In the genomic region with DNA sequence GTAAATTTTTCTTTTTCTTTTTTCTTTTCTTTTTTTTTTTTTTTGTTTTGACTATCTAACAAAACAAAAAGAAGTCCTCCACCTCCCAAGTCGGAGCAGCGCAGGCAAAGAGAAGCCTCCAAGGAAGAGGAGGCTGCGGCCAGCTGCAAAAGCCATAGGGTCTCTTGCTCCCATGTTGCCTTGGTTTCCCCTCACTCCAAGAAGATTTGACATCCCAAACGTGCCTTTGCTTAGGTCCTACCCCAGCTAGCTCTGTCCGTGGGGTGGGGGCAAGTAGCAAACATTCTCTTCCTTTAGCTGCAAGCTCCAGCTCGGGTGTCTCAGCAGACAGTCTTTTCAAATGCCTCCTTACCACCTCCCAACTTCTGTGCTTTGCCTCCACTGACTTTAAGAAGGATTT, we compare ENCODE assay signal across 22 mouse cellular contexts. TPM values are rescaled to one million over a fixed set of nuclear protein-coding genes. Genes with fewer than 3 reads are reported as not detected.
DNase-seq lines count a peak whose midpoint lies in the region; ATAC-seq lines count a peak whose summit lies in the region.
"Had no signal": no experiment of that assay in that cellular context is flagged by ENCODE, and none has a peak within 500 bp of the region (broad histone marks: within the 10 kb centered on the region; RNA-seq: fewer than 3 reads in every experiment).

No protein-coding gene starts in this region.

- peaks cover 79% of the 10 kb centered on the region for H3K4me1 ChIP-seq in kidney, embryonic 16.5 days (ENCODE audit: insufficient read depth, low read length)
- H3K4me1 ChIP-seq in embryonic facial prominence, embryonic 10.5 days: peaks cover 14% of the 10 kb centered on the region; the same call in 1 of the 2 replicates
- no peaks in the 10 kb centered on the region; the same call in 1 of the 2 replicates for H3K4me1 ChIP-seq in hindbrain, embryonic 16.5 days (ENCODE audit: control insufficient read depth, insufficient read depth, low read depth, low read length)
- peaks cover 88% of the 10 kb centered on the region for H3K4me1 ChIP-seq in neural tube, embryonic 12.5 days

- peaks cover 2% of the 10 kb centered on the region; the same call in 1 of the 2 replicates for H3K36me3 ChIP-seq in kidney, embryonic 16.5 days (ENCODE audit: insufficient read depth, low read length)
- no peaks in the 10 kb centered on the region for H3K36me3 ChIP-seq in embryonic facial prominence, embryonic 10.5 days (replicated peaks)
- no peaks in the 10 kb centered on the region for H3K36me3 ChIP-seq in hindbrain, embryonic 16.5 days (ENCODE audit: control insufficient read depth, insufficient read depth, low read length)
- peaks cover 18% of the 10 kb centered on the region for H3K36me3 ChIP-seq in neural tube, embryonic 12.5 days
- H3K36me3 ChIP-seq: embryonic facial prominence, embryonic 15.5 days; G1E; lung, embryonic 15.5 days had no signal

- no peaks in the 10 kb centered on the region for H3K9me3 ChIP-seq in kidney, embryonic 16.5 days (ENCODE audit: low read length)
- no peaks in the 10 kb centered on the region for H3K9me3 ChIP-seq in embryonic facial prominence, embryonic 10.5 days
- no peaks in the 10 kb centered on the region for H3K9me3 ChIP-seq in hindbrain, embryonic 16.5 days (ENCODE audit: control insufficient read depth, low read length)
- H3K9me3 ChIP-seq in neural tube, embryonic 12.5 days: no peaks in the 10 kb centered on the region
- H3K9me3 ChIP-seq: embryonic facial prominence, embryonic 15.5 days; G1E; lung, embryonic 15.5 days had no signal

- WGBS in kidney, embryonic 16.5 days: 16% methylated on average over 6 of the region's 6 CpGs
- WGBS in embryonic facial prominence, embryonic 10.5 days: 2% methylated on average over 6 of the region's 6 CpGs
- WGBS in hindbrain, embryonic 16.5 days: 3% methylated on average over 6 of the region's 6 CpGs
- under 1% methylated on average over 6 of the region's 6 CpGs for WGBS in neural tube, embryonic 12.5 days

- H3K4me2 ChIP-seq in kidney, embryonic 16.5 days (replicated peaks; ENCODE audit: low read depth, low read length): peak overlapping the region; percentile 76
- peak overlapping the region; percentile 67 for H3K4me2 ChIP-seq in hindbrain, embryonic 16.5 days (ENCODE audit: low read length)
- H3K4me2 ChIP-seq in neural tube, embryonic 12.5 days (replicated peaks): peak overlapping the region; percentile 96
- H3K4me2 ChIP-seq: embryonic facial prominence, embryonic 15.5 days; lung, embryonic 15.5 days had no signal

- peak overlapping the region; percentile 67 for H3K9ac ChIP-seq in kidney, embryonic 16.5 days (replicated peaks; ENCODE audit: low read length)
- H3K9ac ChIP-seq in hindbrain, embryonic 16.5 days (ENCODE audit: low read depth, low read length): peak overlapping the region; percentile 63; the same call in 1 of the 2 replicates
- peak overlapping the region; percentile 92 for H3K9ac ChIP-seq in neural tube, embryonic 12.5 days
- H3K9ac ChIP-seq: embryonic facial prominence, embryonic 15.5 days; forebrain, postnatal 0 days; lung, embryonic 15.5 days had no signal

- H3K4me3 ChIP-seq in kidney, embryonic 16.5 days (ENCODE audit: low read length): peak overlapping the region; percentile 49
- no peak overlapping the region for H3K4me3 ChIP-seq in embryonic facial prominence, embryonic 10.5 days
- H3K4me3 ChIP-seq in hindbrain, embryonic 16.5 days (ENCODE audit: low read length): peak overlapping the region; percentile 42
- peak overlapping the region; percentile 47 for H3K4me3 ChIP-seq in neural tube, embryonic 12.5 days
- H3K4me3 ChIP-seq: lung, embryonic 15.5 days had no signal

- peak overlapping the region; percentile 62 for H3K27ac ChIP-seq in kidney, embryonic 16.5 days (ENCODE audit: low read length)
- no peak overlapping the region for H3K27ac ChIP-seq in embryonic facial prominence, embryonic 10.5 days (replicated peaks)
- H3K27ac ChIP-seq in hindbrain, embryonic 16.5 days (ENCODE audit: low read depth, low read length): peak overlapping the region; percentile 83
- H3K27ac ChIP-seq in neural tube, embryonic 12.5 days: peak overlapping the region; percentile 99
- H3K27ac ChIP-seq: embryonic facial prominence, embryonic 15.5 days; lung, embryonic 15.5 days had no signal

- no peak for ATAC-seq in kidney, embryonic 16.5 days (ENCODE audit: low FRiP score, low TSS enrichment)
- no peak for ATAC-seq in hindbrain, embryonic 16.5 days
- no peak for ATAC-seq in neural tube, embryonic 12.5 days (ENCODE audit: low FRiP score, low read depth)
- no peak for ATAC-seq in megakaryocyte-erythroid progenitor cell, adult 5-6 weeks (replicated peaks; ENCODE audit: low FRiP score, low TSS enrichment, poor library complexity, severe bottlenecking)
- ATAC-seq: forebrain, postnatal 0 days had no signal

- peaks cover 12% of the 10 kb centered on the region for H3K27me3 ChIP-seq in kidney, embryonic 16.5 days (ENCODE audit: insufficient read depth, low read length)
- H3K27me3 ChIP-seq in embryonic facial prominence, embryonic 10.5 days (replicated peaks; ENCODE audit: low read depth, poor library complexity, severe bottlenecking): peaks cover 100% of the 10 kb centered on the region
- H3K27me3 ChIP-seq in hindbrain, embryonic 16.5 days (replicated peaks; ENCODE audit: control insufficient read depth, insufficient read depth, low read length): peaks cover 31% of the 10 kb centered on the region
- H3K27me3 ChIP-seq in neural tube, embryonic 12.5 days (replicated peaks): no peaks in the 10 kb centered on the region

- no peak for DNase-seq in kidney, postnatal 10 days
- DNase-seq in embryonic facial prominence, embryonic 10.5 days (ENCODE audit: low spot score): peak; percentile 53
- no peak for DNase-seq in urinary bladder, postnatal 4 days (ENCODE audit: low spot score in 2 of 2)
- no peak for DNase-seq in frontal cortex, adult 2 months (ENCODE audit: extremely low spot score in 1 of 2, low spot score in 1 of 2)
- DNase-seq: adrenal gland, postnatal 14 days; forebrain, postnatal 0 days; gastrocnemius, postnatal 14 days; heart, postnatal 4 days; spleen, adult 18-20 months had no signal

RNA-seq across cellular contexts. Expression of gene Gm28230, which starts 7.2 kb away (rescaled TPM):
- polyA plus RNA-seq in kidney, embryonic 16.5 days (2015; fragmentation: Nextera tagmentation; extraction: Ambion mirVana): 1.3 and 2.1 TPM in 2 replicates
- not detected in 2 replicates for polyA plus RNA-seq in embryonic facial prominence, embryonic 10.5 days (2016; fragmentation: Nextera tagmentation; extraction: Ambion mirVana)
- polyA plus RNA-seq in hindbrain, embryonic 16.5 days (2015; fragmentation: Nextera tagmentation; extraction: Ambion mirVana): 0.45 and 0.72 TPM in 2 replicates
- polyA plus RNA-seq in neural tube, embryonic 12.5 days (2016; fragmentation: Nextera tagmentation; extraction: Ambion mirVana): 6.9 and 9.1 TPM in 2 replicates
- 0.04 TPM in 1 of 2 replicates, not detected in the other for polyA plus RNA-seq in frontal cortex, adult 2 months (2012; rRNA removed)
- total RNA-seq in megakaryocyte-erythroid progenitor cell, adult 5-6 weeks (2014; fragmentation: Nextera tagmentation): not detected in 2 replicates
- not detected in 2 replicates for total RNA-seq in megakaryocyte-erythroid progenitor cell, adult 5-6 weeks (2017)
- total RNA-seq: forebrain, postnatal 0 days; heart, postnatal 4 days; left cerebral cortex, adult 18-20 months; liver, adult 2 months; megakaryocyte, adult 5-6 weeks had no signal
- polyA plus RNA-seq: C2C12; forebrain, postnatal 0 days; liver, adult 2 months had no signal

RNA-seq across cellular contexts. Expression of gene Hoxd4, which starts 22.0 kb away (rescaled TPM):
- polyA plus RNA-seq in kidney, embryonic 16.5 days (2015; fragmentation: Nextera tagmentation; extraction: Ambion mirVana): 4.5 and 4.9 TPM in 2 replicates
- not detected in 2 replicates for polyA plus RNA-seq in embryonic facial prominence, embryonic 10.5 days (2016; fragmentation: Nextera tagmentation; extraction: Ambion mirVana)
- 2.2 and 2.3 TPM in 2 replicates for polyA plus RNA-seq in hindbrain, embryonic 16.5 days (2015; fragmentation: Nextera tagmentation; extraction: Ambion mirVana)
- 14.2 and 16.0 TPM in 2 replicates for polyA plus RNA-seq in neural tube, embryonic 12.5 days (2016; fragmentation: Nextera tagmentation; extraction: Ambion mirVana)
- polyA plus RNA-seq in frontal cortex, adult 2 months (2012; rRNA removed): not detected in 2 replicates
- total RNA-seq in megakaryocyte-erythroid progenitor cell, adult 5-6 weeks (2014; fragmentation: Nextera tagmentation): not detected in 2 replicates
- total RNA-seq in megakaryocyte-erythroid progenitor cell, adult 5-6 weeks (2017): not detected in 2 replicates
- total RNA-seq: forebrain, postnatal 0 days; left cerebral cortex, adult 18-20 months; megakaryocyte, adult 5-6 weeks had no signal
- polyA plus RNA-seq: C2C12; forebrain, postnatal 0 days; heart, embryonic 11.5 days had no signal

RNA-seq across cellular contexts. Expression of gene Hoxd3, which starts 22.0 kb away (rescaled TPM):
- 14.6 and 15.4 TPM in 2 replicates for polyA plus RNA-seq in kidney, embryonic 16.5 days (2015; fragmentation: Nextera tagmentation; extraction: Ambion mirVana)
- polyA plus RNA-seq in embryonic facial prominence, embryonic 10.5 days (2016; fragmentation: Nextera tagmentation; extraction: Ambion mirVana): 1.7 and 6.9 TPM in 2 replicates
- 43.8 and 48.0 TPM in 2 replicates for polyA plus RNA-seq in hindbrain, embryonic 16.5 days (2015; fragmentation: Nextera tagmentation; extraction: Ambion mirVana)
- 55.9 and 68.9 TPM in 2 replicates for polyA plus RNA-seq in neural tube, embryonic 12.5 days (2016; fragmentation: Nextera tagmentation; extraction: Ambion mirVana)
- not detected in 2 replicates for polyA plus RNA-seq in frontal cortex, adult 2 months (2012; rRNA removed)
- not detected in 2 replicates for total RNA-seq in megakaryocyte-erythroid progenitor cell, adult 5-6 weeks (2014; fragmentation: Nextera tagmentation)
- total RNA-seq in megakaryocyte-erythroid progenitor cell, adult 5-6 weeks (2017): not detected in 2 replicates
- total RNA-seq: forebrain, postnatal 0 days; gastrocnemius, postnatal 14 days; left cerebral cortex, adult 18-20 months; liver, adult 2 months had no signal
- polyA plus RNA-seq: C2C12; forebrain, postnatal 0 days; liver, adult 2 months had no signal

RNA-seq across cellular contexts. Expression of gene Hoxd1, which starts 29.0 kb away (rescaled TPM):
- polyA plus RNA-seq in kidney, embryonic 16.5 days (2015; fragmentation: Nextera tagmentation; extraction: Ambion mirVana): 0.99 and 1.00 TPM in 2 replicates
- 0.20 and 0.39 TPM in 2 replicates for polyA plus RNA-seq in embryonic facial prominence, embryonic 10.5 days (2016; fragmentation: Nextera tagmentation; extraction: Ambion mirVana)
- 1.1 and 1.3 TPM in 2 replicates for polyA plus RNA-seq in hindbrain, embryonic 16.5 days (2015; fragmentation: Nextera tagmentation; extraction: Ambion mirVana)
- 6.8 and 7.8 TPM in 2 replicates for polyA plus RNA-seq in neural tube, embryonic 12.5 days (2016; fragmentation: Nextera tagmentation; extraction: Ambion mirVana)
- polyA plus RNA-seq in frontal cortex, adult 2 months (2012; rRNA removed): 0.08 and 0.13 TPM in 2 replicates
- not detected in 2 replicates for total RNA-seq in megakaryocyte-erythroid progenitor cell, adult 5-6 weeks (2014; fragmentation: Nextera tagmentation)
- not detected in 2 replicates for total RNA-seq in megakaryocyte-erythroid progenitor cell, adult 5-6 weeks (2017)
- total RNA-seq: adrenal gland, postnatal 14 days; forebrain, postnatal 0 days; gastrocnemius, postnatal 14 days; heart, postnatal 4 days; left cerebral cortex, adult 18-20 months; liver, adult 2 months; megakaryocyte, adult 5-6 weeks had no signal
- polyA plus RNA-seq: C2C12; forebrain, postnatal 0 days; G1E; heart, embryonic 11.5 days; liver, adult 2 months; lung, embryonic 15.5 days; testis, adult 2 months had no signal

RNA-seq across cellular contexts. Expression of gene Hoxd8, which starts 29.4 kb away (rescaled TPM):
- polyA plus RNA-seq in kidney, embryonic 16.5 days (2015; fragmentation: Nextera tagmentation; extraction: Ambion mirVana): 41.0 and 45.6 TPM in 2 replicates
- not detected in 2 replicates for polyA plus RNA-seq in embryonic facial prominence, embryonic 10.5 days (2016; fragmentation: Nextera tagmentation; extraction: Ambion mirVana)
- polyA plus RNA-seq in hindbrain, embryonic 16.5 days (2015; fragmentation: Nextera tagmentation; extraction: Ambion mirVana): 0.66 and 1.1 TPM in 2 replicates
- 20.8 and 21.4 TPM in 2 replicates for polyA plus RNA-seq in neural tube, embryonic 12.5 days (2016; fragmentation: Nextera tagmentation; extraction: Ambion mirVana)
- 0.04 and 0.06 TPM in 2 replicates for polyA plus RNA-seq in frontal cortex, adult 2 months (2012; rRNA removed)
- not detected in 2 replicates for total RNA-seq in megakaryocyte-erythroid progenitor cell, adult 5-6 weeks (2014; fragmentation: Nextera tagmentation)
- total RNA-seq in megakaryocyte-erythroid progenitor cell, adult 5-6 weeks (2017): not detected in 2 replicates
- total RNA-seq: G1E; left cerebral cortex, adult 18-20 months; liver, adult 2 months; megakaryocyte, adult 5-6 weeks had no signal
- polyA plus RNA-seq: C2C12, G1E had no signal
